Mouse (Mus musculus) kidney, embryonic 14.5 days (tissue): ENCODE measurements around the gene Zfhx3. TPM values are rescaled to one million over a fixed set of nuclear protein-coding genes. Genes with fewer than 3 reads are reported as not detected.
"Not testable (repeated sequence)": the region's sequence is repeated elsewhere in the genome, so short reads cannot be mapped to it uniquely, and the experiment has no call there.

Source experiments
- ATAC-seq: fragments of 200-750 bp; cut with Nextera tagmentation; 2 replicates; pipeline ENCODE4 v1.8.0; 2017; ENCODE audit warnings: moderate number of reproducible peaks, mild to moderate bottlenecking, moderate TSS enrichment, moderate library complexity; ENCODE audit not compliant: low FRiP score, low TSS enrichment
- H3K27ac ChIP-seq: fragments of 300-500 bp; sonication (generic); 2 replicates; pipeline ENCODE4 v1.5.1; 2014; ENCODE audit warnings: low read depth, mild to moderate bottlenecking, low read length, moderate library complexity, mixed read lengths
- H3K27me3 ChIP-seq: fragments of 300-500 bp; sonication (generic); 2 replicates; pipeline ENCODE4 v1.6.1; 2014; ENCODE audit warnings: mild to moderate bottlenecking, low read length; ENCODE audit not compliant: control insufficient read depth, insufficient read depth
- H3K36me3 ChIP-seq: fragments of 300-500 bp; sonication (generic); 2 replicates; pipeline ENCODE4 v1.6.1; 2014; ENCODE audit warnings: low read length, mixed read lengths; ENCODE audit not compliant: control insufficient read depth, insufficient read depth
- H3K4me1 ChIP-seq: fragments of 300-500 bp; sonication (generic); 2 replicates; pipeline ENCODE4 v1.6.1; 2014; ENCODE audit warnings: low read length, mixed read lengths; ENCODE audit not compliant: control insufficient read depth, insufficient read depth
- H3K4me2 ChIP-seq: fragments of 300-500 bp; sonication (generic); replicated peaks from 2 replicates; pipeline ENCODE4 v1.6.1; 2014; ENCODE audit warnings: low read depth, mild to moderate bottlenecking, low read length
- H3K4me3 ChIP-seq: fragments of 300-500 bp; sonication (generic); 2 replicates; pipeline ENCODE4 v1.5.1; 2014; ENCODE audit warnings: mild to moderate bottlenecking, low read length
- H3K9ac ChIP-seq: fragments of 300-500 bp; sonication (generic); 2 replicates; pipeline ENCODE4 v1.6.1; 2014; ENCODE audit warnings: low read depth, mild to moderate bottlenecking, low read length, moderate library complexity
- H3K9me3 ChIP-seq: fragments of 300-500 bp; sonication (generic); 2 replicates; pipeline ENCODE4 v1.6.1; 2016; ENCODE audit warnings: low read length; ENCODE audit not compliant: control insufficient read depth
- WGBS: fragments of 180-500 bp; shearing (Covaris S2); extraction: QIAGEN DNeasy Blood & Tissue Kit; methylation state at CpG from one replicate; pipeline ENCODE4 v1.1.7; 2014; 5-methylcytosine and 5-hydroxymethylcytosine counted together
- polyA plus RNA-seq: library from polyadenylated mRNA; unstranded; fragments of >200 nt; fragmentation: Nextera tagmentation; extraction: Ambion mirVana; gene quantifications from 2 replicates; pipeline ENCODE4 v1.2.1, GENCODE M21; 2014

Gene Zfhx3
- polyA plus RNA-seq = 11.4 and 11.7 TPM in 2 replicates

- Histone ChIP-seq H3K4me1 (peaks cover 6% of the 10 kb centered on the region; the same call in 1 of the 2 replicates), H3K9me3 (no peaks in the 10 kb centered on the region), H3K4me3 (peak within 1 kb of the TSS; percentile 9), H3K9ac (no peak within 1 kb of the TSS), H3K4me2 (peak within 1 kb of the TSS; percentile 35), H3K27ac (no peak within 1 kb of the TSS), H3K27me3 (peaks cover 27% of the 10 kb centered on the region), H3K36me3 (no peaks in the 10 kb centered on the region)
- WGBS = 19% methylated on average over 11 of the region's 11 CpGs
- ATAC-seq = no peak
These were observed at the start of gene Zfhx3 for GRCm38 (mm10) chr8:107941922-107942694. Gene Zfhx3 (plus strand): TSS chr8:107942644.

DNA sequence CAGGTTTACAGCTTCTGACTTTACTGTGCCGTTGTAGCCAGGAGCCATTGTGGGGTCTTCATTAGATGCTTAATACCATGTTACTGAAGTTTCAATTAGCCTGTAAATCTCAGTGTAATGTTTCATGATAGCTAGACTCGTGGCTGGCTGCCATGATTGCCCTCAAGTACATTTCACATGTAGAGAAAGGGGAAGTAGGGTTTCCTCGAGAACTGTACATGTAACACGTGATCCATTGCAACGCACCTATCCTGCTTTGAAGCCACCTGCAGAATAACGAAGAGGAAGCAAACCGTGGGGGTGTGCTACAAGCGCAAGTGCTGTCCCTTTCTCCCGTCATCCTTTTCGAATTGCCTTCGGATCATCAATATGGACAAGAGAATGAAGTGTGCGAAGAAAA, 23.5 kb upstream of the Zfhx3 start:
- Histone ChIP-seq H3K4me2 (no peak overlapping the region), H3K36me3 (no peaks in the 10 kb centered on the region), H3K4me3 (no peak overlapping the region), H3K27me3 (no peaks in the 10 kb centered on the region), H3K4me1 (no peaks in the 10 kb centered on the region), H3K9ac (no peak overlapping the region), H3K9me3 (no peaks in the 10 kb centered on the region), H3K27ac (no peak overlapping the region)
- ATAC-seq = no peak
- WGBS = 85% methylated on average over 12 of the region's 12 CpGs

- Histone ChIP-seq H3K27me3 (no peaks in the 10 kb centered on the region), H3K4me3 (no peak overlapping the region), H3K9ac (no peak overlapping the region), H3K9me3 (no peaks in the 10 kb centered on the region), H3K4me2 (no peak overlapping the region), H3K4me1 (no peaks in the 10 kb centered on the region), H3K27ac (no peak overlapping the region), H3K36me3 (no peaks in the 10 kb centered on the region)
- WGBS = 87% methylated on average over 15 of the region's 15 CpGs
- no peak for ATAC-seq
These were observed 16.3 kb upstream of the Zfhx3 start for GRCm38 (mm10) chr8:107926149-107926548.

DNA sequence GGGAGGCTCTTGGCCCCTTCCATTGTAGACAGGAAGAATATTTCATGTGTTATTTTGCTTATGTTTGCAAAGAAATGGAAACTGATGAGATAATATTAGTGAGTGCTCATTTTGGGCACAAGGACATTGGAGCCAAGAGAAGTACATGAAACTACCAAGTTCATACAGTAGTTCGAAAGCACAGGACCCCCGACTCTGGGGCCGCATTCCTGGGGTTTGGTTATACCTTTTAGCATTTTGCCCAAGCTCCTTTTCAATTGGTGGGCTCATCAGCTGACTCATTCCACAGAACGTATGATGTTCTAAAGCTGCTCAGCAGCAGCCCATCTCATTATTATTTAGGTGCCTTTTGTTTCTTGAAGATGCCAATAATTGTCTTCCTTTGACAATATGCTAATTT, 5.7 kb upstream of the Zfhx3 start:
- no peak overlapping the region for H3K4me2 ChIP-seq
- H3K36me3 ChIP-seq = no peaks in the 10 kb centered on the region
- no peak overlapping the region for H3K4me3 ChIP-seq
- no peak overlapping the region for H3K9ac ChIP-seq
- no peaks in the 10 kb centered on the region; the same call in 1 of the 2 replicates for H3K27me3 ChIP-seq
- H3K4me1 ChIP-seq = no peaks in the 10 kb centered on the region
- H3K9me3 ChIP-seq = no peaks in the 10 kb centered on the region
- no peak for ATAC-seq
- no peak overlapping the region for H3K27ac ChIP-seq
- WGBS = 91% methylated on average over 4 of the region's 4 CpGs

DNA sequence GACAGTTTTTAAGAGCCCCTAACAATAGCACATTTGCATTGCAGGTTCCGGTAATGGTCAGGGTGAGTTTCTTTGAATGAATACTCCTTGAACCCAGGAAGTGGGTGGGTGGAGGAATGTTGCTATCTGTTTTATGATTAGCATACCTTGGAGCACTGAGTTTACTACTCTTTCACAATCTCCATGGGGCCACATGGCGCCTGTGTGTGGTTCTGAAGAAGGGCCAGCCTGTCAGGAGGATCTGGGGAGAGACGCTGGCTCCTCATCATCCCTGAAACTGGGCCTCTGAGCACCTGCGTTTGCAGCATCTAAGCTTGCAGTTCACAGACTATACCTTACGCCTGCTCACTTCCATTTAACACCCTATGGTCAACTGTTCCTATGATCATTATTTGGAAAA, 4.2 kb upstream of the Zfhx3 start:
- not testable (repeated sequence) for H3K9me3 ChIP-seq, ATAC-seq, H3K36me3 ChIP-seq, H3K4me2 ChIP-seq, H3K9ac ChIP-seq, H3K27ac ChIP-seq, H3K4me3 ChIP-seq, H3K27me3 ChIP-seq, H3K4me1 ChIP-seq
- 90% methylated on average over 5 of the region's 5 CpGs for WGBS

- WGBS = 78% methylated on average over 8 of the region's 8 CpGs
- H3K4me1 ChIP-seq = peaks cover 6% of the 10 kb centered on the region; the same call in 1 of the 2 replicates
- no peak overlapping the region for H3K4me2 ChIP-seq
- no peak overlapping the region for H3K27ac ChIP-seq
- no peak overlapping the region for H3K9ac ChIP-seq
- no peak for ATAC-seq
- H3K4me3 ChIP-seq = no peak overlapping the region
- peaks cover 19% of the 10 kb centered on the region for H3K27me3 ChIP-seq
- no peaks in the 10 kb centered on the region for H3K9me3 ChIP-seq
- H3K36me3 ChIP-seq = no peaks in the 10 kb centered on the region
These were observed 2.3 kb upstream of the Zfhx3 start for GRCm38 (mm10) chr8:107940181-107940580.

- under 1% methylated on average over 16 of the region's 17 CpGs for WGBS
- no peaks in the 10 kb centered on the region for H3K9me3 ChIP-seq
- H3K9ac ChIP-seq = no peak overlapping the region
- H3K36me3 ChIP-seq = no peaks in the 10 kb centered on the region
- peak overlapping the region; percentile 9 for H3K4me3 ChIP-seq
- peak overlapping the region; percentile 35 for H3K4me2 ChIP-seq
- H3K4me1 ChIP-seq = peaks cover 6% of the 10 kb centered on the region; the same call in 1 of the 2 replicates
- no peak for ATAC-seq
- no peak overlapping the region for H3K27ac ChIP-seq
- peaks cover 27% of the 10 kb centered on the region for H3K27me3 ChIP-seq
These were observed 487 bp downstream of the Zfhx3 start for GRCm38 (mm10) chr8:107942752-107943510.

DNA sequence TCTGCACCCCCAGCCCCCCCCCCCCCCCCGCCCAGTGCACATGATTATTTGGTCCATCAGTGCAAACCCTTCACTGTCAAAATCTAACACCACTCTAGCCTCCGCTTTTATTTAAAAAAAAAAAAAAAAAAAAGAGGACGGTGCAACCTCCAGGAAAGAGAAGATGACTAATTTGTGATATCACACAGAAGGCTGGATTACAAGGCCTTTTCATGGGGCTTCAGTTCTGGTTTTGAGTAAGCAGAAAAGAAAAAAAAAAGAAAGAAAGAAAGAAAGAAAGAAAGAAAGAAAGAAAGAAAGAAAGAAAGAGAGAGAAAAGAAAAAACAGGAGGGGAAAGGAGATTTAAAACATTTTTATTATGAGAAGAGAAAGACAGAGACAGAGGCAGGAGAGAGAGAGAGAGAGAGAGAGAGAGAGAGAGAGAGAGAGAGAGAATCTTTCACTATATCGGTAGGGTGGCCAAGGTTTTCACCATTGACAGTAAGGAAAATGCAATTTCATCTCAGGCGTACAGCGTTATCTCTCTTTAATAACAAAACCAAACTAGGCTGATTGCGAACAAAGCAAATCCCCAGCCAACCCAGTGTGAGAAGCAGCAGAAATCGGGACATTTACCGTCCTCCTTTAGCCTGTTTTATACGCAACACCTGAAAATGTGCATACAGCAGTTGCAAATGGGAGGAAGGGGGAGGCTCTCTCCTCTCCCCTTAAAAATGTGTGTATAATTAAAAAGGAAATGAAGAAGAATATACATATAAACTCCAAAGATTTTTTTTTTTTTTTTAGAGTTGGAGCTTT, 1.3 kb downstream of the Zfhx3 start:
- no peak overlapping the region; the same call in 1 of the 2 replicates for H3K4me2 ChIP-seq
- ATAC-seq = no peak
- no peaks in the 10 kb centered on the region for H3K36me3 ChIP-seq
- H3K9ac ChIP-seq = no peak overlapping the region
- peaks cover 27% of the 10 kb centered on the region for H3K27me3 ChIP-seq
- WGBS = 10% methylated on average over 10 of the region's 10 CpGs
- no peaks in the 10 kb centered on the region for H3K9me3 ChIP-seq
- H3K4me3 ChIP-seq = no peak overlapping the region
- peaks cover 6% of the 10 kb centered on the region; the same call in 1 of the 2 replicates for H3K4me1 ChIP-seq
- no peak overlapping the region for H3K27ac ChIP-seq
